Mouse (Mus musculus) gastrocnemius, postnatal 14 days (tissue): ENCODE data around the gene Sgsm1. TPM values are rescaled to one million over a fixed set of nuclear protein-coding genes. Genes with fewer than 3 reads are reported as not detected.
A peak's percentile ranks its signal among the peaks of the same experiment; 100 is the strongest.

Experiments used
- DNase-seq: peaks from one replicate; pipeline ENCODE4 v3.0.0; 2021; ENCODE audit warnings: mixed read lengths
- intact Hi-C: fragments of 180-260 bp; cut with DNase I; formaldehyde crosslinking; loops from one replicate; pipeline ENCODE4 v1.15.1; 2025; ENCODE audit warnings: low total_unique reads
- total RNA-seq, 2 experiments: library from RNA; stranded (reverse); gene quantifications; 2 replicates each; pipeline ENCODE4 v1.2.3; 2021

The Sgsm1 gene
- total RNA-seq, 2 experiments from 2014 or later = 0.62 to 0.70 TPM

- intact Hi-C loops = no loop called here
- DNase-seq = peak; percentile 83
Measured at GRCm38 (mm10) chr5:113221147-113221865, 89.3 kb downstream of the Sgsm1 start, which contains the start of gene 2900026A02Rik. TSS of gene 2900026A02Rik (minus strand) at chr5:113221236.

GRCm38 (mm10) chr5:113220383-113221146 lies 90.0 kb downstream of the Sgsm1 start:
- peak; percentile 43 for DNase-seq
- intact Hi-C loops = no loop called here

GRCm38 (mm10) chr5:113219876-113220275 lies 90.7 kb downstream of the Sgsm1 start:
- no peak for DNase-seq
- intact Hi-C loops = no loop called here

GRCm38 (mm10) chr5:113219450-113219849 lies 91.1 kb downstream of the Sgsm1 start:
- no peak for DNase-seq
- intact Hi-C loops = no loop called here

- no peak for DNase-seq
- intact Hi-C loops = no loop called here
Measured at GRCm38 (mm10) chr5:113218617-113219235, 91.9 kb downstream of the Sgsm1 start.

GRCm38 (mm10) chr5:113217076-113217475 lies 93.5 kb downstream of the Sgsm1 start:
- no peak for DNase-seq
- intact Hi-C loops = no loop called here

GRCm38 (mm10) chr5:113216328-113216960 lies 94.1 kb downstream of the Sgsm1 start:
- DNase-seq = no peak
- intact Hi-C loops = no loop called here

- intact Hi-C loops = no loop called here
Measured at GRCm38 (mm10) chr5:113215610-113216011, 95.0 kb downstream of the Sgsm1 start.

GRCm38 (mm10) chr5:113214455-113214854 lies 96.1 kb downstream of the Sgsm1 start:
- DNase-seq = peak; percentile 65
- intact Hi-C loops = no loop called here

More at GRCm38 (mm10) chr5:113215610-113216011, 95.0 kb downstream of the Sgsm1 start:
- no peak for DNase-seq

GRCm38 (mm10) chr5:113214041-113214440 lies 96.5 kb downstream of the Sgsm1 start:
- no peak for DNase-seq
- intact Hi-C loops = no loop called here

GRCm38 (mm10) chr5:113212156-113212835 lies 98.3 kb downstream of the Sgsm1 start:
- intact Hi-C loops = no loop called here
- DNase-seq = no peak

- intact Hi-C loops = no loop called here
Measured at GRCm38 (mm10) chr5:113210314-113210713, 100.3 kb downstream of the Sgsm1 start.

GRCm38 (mm10) chr5:113209898-113210297 lies 100.7 kb downstream of the Sgsm1 start:
- no peak for DNase-seq
- intact Hi-C loops = no loop called here

More at GRCm38 (mm10) chr5:113210314-113210713, 100.3 kb downstream of the Sgsm1 start:
- DNase-seq = no peak

- DNase-seq = no peak
- intact Hi-C loops = no loop called here
Measured at GRCm38 (mm10) chr5:113209401-113209750, 101.2 kb downstream of the Sgsm1 start.

GRCm38 (mm10) chr5:113208622-113209400 lies 101.8 kb downstream of the Sgsm1 start:
- intact Hi-C loops = no loop called here

GRCm38 (mm10) chr5:113208048-113208447 lies 102.5 kb downstream of the Sgsm1 start:
- intact Hi-C loops = no loop called here
- peak; percentile 66 for DNase-seq

More at GRCm38 (mm10) chr5:113208622-113209400, 101.8 kb downstream of the Sgsm1 start:
- DNase-seq = peak; percentile 88

GRCm38 (mm10) chr5:113206670-113207352 lies 103.8 kb downstream of the Sgsm1 start:
- no peak for DNase-seq

GRCm38 (mm10) chr5:113204193-113204592 lies 106.4 kb downstream of the Sgsm1 start:
- intact Hi-C loops = no loop called here
- DNase-seq = no peak

More at GRCm38 (mm10) chr5:113206670-113207352, 103.8 kb downstream of the Sgsm1 start:
- intact Hi-C loops = no loop called here
